Mouse (Mus musculus) cerebellum, adult 2 months (tissue): ENCODE data around the gene Igf2bp1. TPM values are rescaled to one million over a fixed set of nuclear protein-coding genes. Genes with fewer than 3 reads are reported as not detected.

Experiments
- DNase-seq, 2 experiments: peaks; one replicate each; pipeline ENCODE4 v3.0.0; 2021
- H3K27ac ChIP-seq: fragments of 200-500 bp; 2 replicates; pipeline ENCODE4 v1.5.1; 2012; ENCODE audit warnings: low read length, control low read depth, inconsistent platforms; ENCODE audit not compliant: insufficient read depth
- H3K27me3 ChIP-seq: fragments of 200-500 bp; 2 replicates; pipeline ENCODE4 v1.6.1; 2012; ENCODE audit warnings: inconsistent platforms, mild to moderate bottlenecking, low read length, moderate library complexity; ENCODE audit not compliant: control insufficient read depth, insufficient read depth
- H3K4me1 ChIP-seq: fragments of 200-500 bp; 2 replicates; pipeline ENCODE4 v1.6.1; 2011; ENCODE audit warnings: low read length; ENCODE audit not compliant: control insufficient read depth, insufficient read depth
- H3K4me3 ChIP-seq: fragments of 200-500 bp; replicated peaks from 2 replicates; pipeline ENCODE3; 2011; ENCODE audit warnings: mild to moderate bottlenecking, low read depth, low read length, control low read depth; ENCODE audit not compliant: insufficient read depth
- CTCF ChIP-seq: fragments of 200-500 bp; IDR thresholded peaks from 2 replicates; pipeline ENCODE4 v1.5.1; 2011; ENCODE audit warnings: low read depth, mild to moderate bottlenecking, control low read depth, low read length, moderate library complexity, borderline replicate concordance; ENCODE audit not compliant: insufficient read depth
- POLR2A ChIP-seq: fragments of 200-500 bp; IDR thresholded peaks from 2 replicates; pipeline ENCODE4 v1.6.1; 2011; ENCODE audit warnings: low read length, control low read depth, borderline replicate concordance; ENCODE audit not compliant: insufficient read depth
- WGBS: fragments of 180-500 bp; shearing (Covaris S2); methylation state at CpG from one replicate; pipeline ENCODE4 v1.1.7; 2018; 5-methylcytosine and 5-hydroxymethylcytosine counted together
- polyA plus RNA-seq: library from polyadenylated mRNA; depleted of rRNA; stranded (reverse); fragments of >200 nt; gene quantifications from 2 replicates; pipeline ENCODE4 v1.2.3, GENCODE M21; 2012; rRNA removed

Igf2bp1 gene
- polyA plus RNA-seq = not detected in 2 replicates

DNA sequence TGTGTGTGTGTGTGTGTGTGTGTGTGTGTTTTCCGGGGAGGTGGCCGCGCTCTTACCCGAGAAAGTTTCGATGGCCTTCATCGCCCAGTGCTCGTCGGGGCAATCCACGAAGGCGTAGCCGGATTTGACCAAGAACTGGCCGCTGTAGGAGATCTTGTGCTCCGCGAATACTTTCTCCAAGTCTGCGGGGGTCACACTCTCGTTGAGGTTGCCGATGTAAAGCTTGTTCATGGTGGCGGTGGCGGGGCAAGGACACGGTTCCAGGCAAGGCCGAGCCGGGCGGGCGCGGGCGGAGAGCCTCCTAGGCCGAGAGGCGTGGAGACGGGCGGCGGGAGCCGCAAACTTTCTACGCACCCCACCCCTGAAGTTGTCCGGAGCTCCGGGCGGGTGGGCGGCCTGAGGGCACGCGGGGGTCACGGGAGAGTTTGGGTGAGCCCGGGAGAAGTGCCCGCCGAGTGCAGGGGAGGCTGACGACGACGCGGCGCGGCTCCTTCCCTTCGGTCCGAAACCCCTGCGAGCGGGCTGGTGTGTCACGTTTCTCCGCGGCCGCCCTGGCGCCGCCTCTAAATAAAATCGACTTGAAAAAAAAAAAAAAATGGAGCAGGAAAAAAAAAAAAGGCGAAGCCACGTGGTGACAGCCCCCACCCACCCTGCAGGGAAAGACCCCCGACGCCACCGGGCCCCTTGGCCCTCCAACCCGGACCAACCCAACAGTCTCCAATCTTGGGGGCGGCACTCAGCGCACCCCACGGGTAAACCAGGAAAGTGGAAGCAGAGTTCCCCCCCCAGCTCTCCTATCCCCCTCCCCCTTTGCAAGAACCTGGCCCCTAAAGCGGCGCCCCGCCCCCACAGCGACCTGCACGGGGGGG is at the start of gene Igf2bp1:
Igf2bp1 (minus strand) TSS at position 538 of the 869 bp plus-strand sequence.
- Histone ChIP-seq H3K4me1 (no peaks in the 10 kb centered on the region), H3K4me3 (no peak within 1 kb of the TSS), H3K27ac (no peak within 1 kb of the TSS), H3K27me3 (peaks cover 31% of the 10 kb centered on the region; the same call in 1 of the 2 replicates)
- TF ChIP-seq POLR2A = no peak
- TF ChIP-seq CTCF = no peak
- 2% methylated on average over 74 of the region's 74 CpGs for WGBS
- peak in 1 of 2 experiments; percentile 25 for DNase-seq

DNA sequence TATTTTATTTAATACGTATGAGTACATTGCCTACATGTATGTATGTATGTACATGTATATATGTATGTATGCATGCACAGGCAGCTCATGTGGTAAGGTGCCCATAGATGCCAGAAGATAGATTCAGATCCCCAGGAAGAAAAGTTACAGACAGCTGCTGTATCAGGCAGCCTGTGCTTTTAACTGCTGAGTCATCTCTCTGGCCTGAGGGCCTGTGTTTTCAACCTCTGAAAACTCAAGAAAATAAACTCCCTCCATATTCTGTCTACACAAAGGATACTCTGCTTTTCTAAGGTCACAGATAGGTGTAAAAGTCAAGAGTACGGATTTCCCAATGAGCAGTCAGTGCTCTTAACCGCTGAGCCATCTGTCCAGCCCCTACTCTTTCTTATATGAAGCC is 45.1 kb upstream of the Igf2bp1 start:
- WGBS = 93% methylated on average over 3 of the region's 3 CpGs
- no peak for DNase-seq
- TF ChIP-seq CTCF (no peak), POLR2A (no peak)
- Histone ChIP-seq H3K4me3 (no peak overlapping the region), H3K4me1 (no peaks in the 10 kb centered on the region), H3K27ac (no peak overlapping the region), H3K27me3 (no peaks in the 10 kb centered on the region)

DNA sequence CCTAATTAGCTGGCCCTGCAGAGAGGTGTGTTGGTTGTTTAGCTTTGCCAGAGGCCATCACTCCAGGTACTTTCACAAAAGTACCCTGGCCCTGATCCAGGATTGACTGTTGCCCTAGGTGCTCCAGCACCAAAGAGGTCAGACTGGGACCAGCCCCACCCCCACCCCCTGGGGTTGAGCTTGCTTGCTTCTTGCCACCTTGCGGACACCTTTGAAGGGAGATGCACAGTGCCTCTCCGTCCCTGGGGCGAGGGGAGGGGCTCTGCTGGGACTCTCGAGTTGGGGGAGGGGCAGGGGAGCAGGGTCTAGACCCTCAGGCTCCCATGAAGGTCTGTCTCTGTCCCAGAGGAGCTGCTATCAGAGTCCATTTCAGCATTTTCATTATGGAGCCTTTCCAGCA is 44.2 kb upstream of the Igf2bp1 start:
- TF ChIP-seq POLR2A = no peak
- TF ChIP-seq CTCF = no peak
- Histone ChIP-seq H3K27ac (no peak overlapping the region), H3K4me1 (no peaks in the 10 kb centered on the region), H3K4me3 (no peak overlapping the region), H3K27me3 (no peaks in the 10 kb centered on the region)
- WGBS = 82% methylated on average over 4 of the region's 4 CpGs
- DNase-seq = no peak

DNA sequence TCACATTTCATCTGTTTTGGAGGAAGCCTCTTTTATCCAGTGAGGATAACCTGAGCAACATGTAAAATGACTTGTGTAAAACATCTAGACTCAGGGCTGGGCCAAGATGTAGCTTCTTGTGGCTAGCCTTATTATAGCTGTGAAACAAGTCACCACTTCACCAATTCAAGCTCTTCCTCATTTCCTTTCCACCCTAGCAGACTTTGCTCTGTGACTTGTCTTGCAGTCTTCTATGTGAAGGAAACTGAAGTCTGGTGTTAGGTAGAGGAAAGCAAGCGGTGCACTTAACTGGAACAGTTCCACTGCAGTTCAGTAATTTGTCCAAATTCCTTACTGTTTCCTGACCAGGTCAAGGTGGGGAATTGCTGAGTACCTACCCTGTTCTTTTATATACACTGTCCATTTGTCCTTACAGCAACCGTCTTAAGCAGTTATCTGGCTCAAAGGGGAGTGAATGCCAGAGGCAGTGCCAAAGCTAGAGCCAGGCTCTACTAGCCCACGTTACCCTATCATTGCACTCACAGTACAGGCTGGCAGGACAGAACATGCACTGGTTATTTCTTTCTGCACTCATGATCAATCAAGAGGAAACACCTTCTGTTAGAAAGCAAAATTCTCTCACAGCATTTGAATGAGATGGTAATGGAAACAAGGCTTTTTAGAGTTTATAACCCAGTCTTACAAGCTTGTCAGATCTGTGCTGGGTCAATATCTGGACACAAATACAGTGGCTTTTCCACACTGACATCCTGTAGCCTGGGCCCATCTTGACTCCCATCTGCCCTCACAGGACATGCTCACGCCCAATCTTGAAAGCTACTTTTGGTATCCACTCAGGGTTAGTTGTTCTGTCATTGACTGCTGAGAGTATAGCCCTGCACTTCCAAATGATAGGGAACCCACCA is 42.0 kb upstream of the Igf2bp1 start:
- no peak for TF ChIP-seq POLR2A
- 69% methylated on average over 4 of the region's 4 CpGs for WGBS
- H3K27ac ChIP-seq = no peak overlapping the region

DNA sequence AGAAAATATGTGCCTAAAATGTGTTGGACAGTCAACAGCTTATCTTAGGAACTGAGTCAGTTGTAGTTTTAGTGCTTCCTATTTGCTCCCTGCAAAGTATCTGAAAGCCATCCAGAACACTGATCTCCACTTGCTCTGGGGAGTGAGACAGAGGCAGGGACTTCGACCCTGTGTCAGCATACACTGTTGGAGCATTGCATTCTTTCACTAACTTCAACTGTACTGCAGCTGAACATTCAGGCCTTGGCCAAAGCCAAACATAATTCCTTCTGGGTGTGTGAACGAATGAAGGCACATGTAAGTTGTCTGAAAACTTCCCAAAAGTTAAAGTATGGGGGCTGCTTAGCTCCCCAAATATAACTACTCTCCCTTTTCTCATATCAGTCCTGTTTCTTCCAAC is 41.1 kb upstream of the Igf2bp1 start:
- Histone ChIP-seq H3K4me1 (no peaks in the 10 kb centered on the region), H3K4me3 (no peak overlapping the region), H3K27ac (no peak overlapping the region), H3K27me3 (no peaks in the 10 kb centered on the region)
- no peak for DNase-seq
- TF ChIP-seq POLR2A (no peak), CTCF (no peak)
- 77% methylated on average over 2 of the region's 2 CpGs for WGBS

More for the DNA sequence above, 42.0 kb upstream of the Igf2bp1 start:
- H3K4me1 ChIP-seq = no peaks in the 10 kb centered on the region
- no peak for DNase-seq
- no peaks in the 10 kb centered on the region for H3K27me3 ChIP-seq
- no peak overlapping the region for H3K4me3 ChIP-seq

DNA sequence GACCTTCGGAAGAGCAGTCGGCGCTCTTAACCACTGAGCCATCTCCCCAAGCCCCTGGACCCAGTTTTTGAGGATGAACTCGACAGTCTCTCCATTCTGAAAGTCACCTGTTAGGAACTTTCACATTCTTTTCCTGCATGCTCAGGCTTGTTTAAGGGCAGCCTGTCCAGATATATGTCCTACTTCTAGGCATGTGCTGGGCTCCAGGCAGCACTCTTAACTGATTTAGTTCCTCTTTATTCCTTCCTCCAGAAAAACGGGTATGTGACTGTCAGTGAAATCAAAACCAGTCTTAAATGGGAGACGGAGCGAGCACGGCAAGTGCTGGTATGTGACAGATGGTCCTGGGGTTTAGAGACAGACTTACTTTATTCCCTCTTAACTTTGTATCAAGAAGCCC is 40.3 kb upstream of the Igf2bp1 start:
- TF ChIP-seq POLR2A (no peak), CTCF (no peak)
- Histone ChIP-seq H3K27me3 (no peaks in the 10 kb centered on the region), H3K27ac (no peak overlapping the region), H3K4me3 (no peak overlapping the region), H3K4me1 (no peaks in the 10 kb centered on the region)
- 66% methylated on average over 8 of the region's 8 CpGs for WGBS
- no peak for DNase-seq

DNA sequence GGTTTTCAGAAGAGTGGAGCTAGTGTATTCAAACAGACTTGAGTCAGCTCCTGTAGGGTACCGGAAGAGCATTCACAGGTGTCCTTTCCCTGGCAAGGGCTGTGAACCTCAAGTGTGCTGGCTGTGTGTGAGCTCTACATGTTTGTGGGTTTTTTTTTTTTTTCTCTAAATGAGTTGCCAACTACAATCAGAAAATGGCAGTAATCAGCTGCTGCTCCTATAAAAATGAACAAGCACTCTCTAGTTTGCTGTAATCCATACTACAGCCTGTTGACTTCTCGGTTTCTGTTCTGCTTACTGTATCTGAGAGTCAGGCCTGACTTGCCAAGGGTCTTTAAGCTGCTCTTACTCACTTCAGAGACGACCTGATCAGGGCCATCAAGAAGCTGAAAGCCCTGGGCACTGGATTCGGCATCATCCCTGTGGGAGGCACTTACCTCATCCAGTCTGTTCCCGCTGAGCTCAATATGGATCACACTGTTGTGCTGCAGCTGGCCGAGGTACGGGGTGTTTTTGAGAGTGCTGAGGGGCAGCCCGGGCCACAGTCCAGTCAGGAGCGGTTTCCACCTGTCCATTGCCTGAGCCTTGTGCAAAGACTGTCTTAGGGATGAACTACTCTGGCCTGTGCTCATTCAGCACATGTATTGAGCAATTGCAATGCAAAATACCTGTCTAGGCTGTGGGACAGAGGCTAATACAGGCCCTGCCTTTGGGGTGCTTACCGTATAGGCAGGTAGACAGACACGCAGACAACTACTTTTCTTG is 39.2 kb upstream of the Igf2bp1 start:
- 63% methylated on average over 11 of the region's 11 CpGs for WGBS
- Histone ChIP-seq H3K4me1 (no peaks in the 10 kb centered on the region), H3K27ac (no peak overlapping the region), H3K27me3 (no peaks in the 10 kb centered on the region), H3K4me3 (no peak overlapping the region)
- TF ChIP-seq CTCF (no peak), POLR2A (no peak)
- DNase-seq = no peak
